Mouse (Mus musculus) forebrain, embryonic 13.5 days (tissue): ENCODE data around the gene Actr3. TPM values are rescaled to one million over a fixed set of nuclear protein-coding genes. Genes with fewer than 3 reads are reported as not detected.

ENCODE experiments used
- ATAC-seq: fragments of 200-750 bp; cut with Nextera tagmentation; 2 replicates; pipeline ENCODE4 v1.8.0; 2017
- H3K27ac ChIP-seq: fragments of 300-500 bp; sonication (generic); 2 replicates; pipeline ENCODE4 v1.5.1; 2015; ENCODE audit warnings: inconsistent platforms, mild to moderate bottlenecking, moderate library complexity
- H3K27me3 ChIP-seq: fragments of 300-500 bp; sonication (generic); 2 replicates; pipeline ENCODE4 v1.6.1; 2015; ENCODE audit warnings: mild to moderate bottlenecking, inconsistent platforms
- H3K36me3 ChIP-seq: fragments of 300-500 bp; sonication (generic); 2 replicates; pipeline ENCODE4 v1.6.1; 2015; ENCODE audit warnings: mild to moderate bottlenecking, inconsistent platforms; ENCODE audit not compliant: poor library complexity, severe bottlenecking
- H3K4me1 ChIP-seq: fragments of 300-500 bp; sonication (generic); 2 replicates; pipeline ENCODE4 v1.6.1; 2015; ENCODE audit warnings: inconsistent platforms
- H3K4me2 ChIP-seq: fragments of 300-500 bp; sonication (generic); 2 replicates; pipeline ENCODE4 v1.6.1; 2015; ENCODE audit warnings: inconsistent platforms, mild to moderate bottlenecking, moderate library complexity
- H3K4me3 ChIP-seq: fragments of 300-500 bp; sonication (generic); 2 replicates; pipeline ENCODE4 v1.5.1; 2015; ENCODE audit warnings: mild to moderate bottlenecking, inconsistent platforms
- H3K9ac ChIP-seq: fragments of 300-500 bp; sonication (generic); 2 replicates; pipeline ENCODE4 v1.6.1; 2015; ENCODE audit warnings: mild to moderate bottlenecking, inconsistent platforms
- H3K9me3 ChIP-seq: fragments of 300-500 bp; sonication (generic); replicated peaks from 2 replicates; pipeline ENCODE4 v1.6.1; 2016; ENCODE audit warnings: inconsistent platforms
- WGBS: fragments of 180-500 bp; shearing (Covaris S2); methylation state at CpG from one replicate; pipeline ENCODE4 v1.1.7; 2015; 5-methylcytosine and 5-hydroxymethylcytosine counted together
- polyA plus RNA-seq: library from polyadenylated mRNA; unstranded; fragments of >200 nt; fragmentation: Nextera tagmentation; extraction: Ambion mirVana; gene quantifications from 2 replicates; pipeline ENCODE4 v1.2.1, GENCODE M21; 2015

Gene Actr3
- polyA plus RNA-seq, 1 experiment from 2014 or later, result 225 TPM

GRCm38 (mm10) chr1:125343105-125343504 is 92.4 kb downstream of the Actr3 start:
- no peak overlapping the region for H3K4me2 ChIP-seq
- no peak for ATAC-seq
- no peaks in the 10 kb centered on the region for H3K36me3 ChIP-seq
- H3K27ac ChIP-seq, result no peak overlapping the region
- no peaks in the 10 kb centered on the region for H3K4me1 ChIP-seq
- 0 out of 2 replicates have a peak, but pooled peaks cover 6% of the 10 kb centered on the region for H3K9me3 ChIP-seq
- 89% methylated on average over 2 of the region's 2 CpGs for WGBS
- H3K4me3 ChIP-seq, result no peak overlapping the region
- no peaks in the 10 kb centered on the region for H3K27me3 ChIP-seq
- H3K9ac ChIP-seq, result no peak overlapping the region

Other genes starting within 250 kb of the Actr3 start
- 22.1 and 24.3 TPM in 2 replicates for gene Slc35f5, start 124.9 kb upstream of the Actr3 start, polyA plus RNA-seq
- 0.08 TPM in 1 of 2 replicates, not detected in the other for gene Gpr39, start 241.3 kb upstream of the Actr3 start, polyA plus RNA-seq